Mouse (Mus musculus) cerebellum, adult 2 months (tissue): ENCODE data around the gene Cpne9. TPM values are rescaled to one million over a fixed set of nuclear protein-coding genes. Genes with fewer than 3 reads are reported as not detected.

ENCODE experiments used
- DNase-seq, 2 experiments: peaks; one replicate each; pipeline ENCODE4 v3.0.0; 2021
- H3K27ac ChIP-seq: fragments of 200-500 bp; 2 replicates; pipeline ENCODE4 v1.5.1; 2012; ENCODE audit warnings: low read length, control low read depth, inconsistent platforms; ENCODE audit not compliant: insufficient read depth
- H3K27me3 ChIP-seq: fragments of 200-500 bp; 2 replicates; pipeline ENCODE4 v1.6.1; 2012; ENCODE audit warnings: inconsistent platforms, mild to moderate bottlenecking, low read length, moderate library complexity; ENCODE audit not compliant: control insufficient read depth, insufficient read depth
- H3K4me1 ChIP-seq: fragments of 200-500 bp; 2 replicates; pipeline ENCODE4 v1.6.1; 2011; ENCODE audit warnings: low read length; ENCODE audit not compliant: control insufficient read depth, insufficient read depth
- H3K4me3 ChIP-seq: fragments of 200-500 bp; replicated peaks from 2 replicates; pipeline ENCODE3; 2011; ENCODE audit warnings: mild to moderate bottlenecking, low read depth, low read length, control low read depth; ENCODE audit not compliant: insufficient read depth
- CTCF ChIP-seq: fragments of 200-500 bp; IDR thresholded peaks from 2 replicates; pipeline ENCODE4 v1.5.1; 2011; ENCODE audit warnings: low read depth, mild to moderate bottlenecking, control low read depth, low read length, moderate library complexity, borderline replicate concordance; ENCODE audit not compliant: insufficient read depth
- POLR2A ChIP-seq: fragments of 200-500 bp; IDR thresholded peaks from 2 replicates; pipeline ENCODE4 v1.6.1; 2011; ENCODE audit warnings: low read length, control low read depth, borderline replicate concordance; ENCODE audit not compliant: insufficient read depth
- WGBS: fragments of 180-500 bp; shearing (Covaris S2); methylation state at CpG from one replicate; pipeline ENCODE4 v1.1.7; 2018; 5-methylcytosine and 5-hydroxymethylcytosine counted together
- polyA plus RNA-seq: library from polyadenylated mRNA; depleted of rRNA; stranded (reverse); fragments of >200 nt; gene quantifications from 2 replicates; pipeline ENCODE4 v1.2.3, GENCODE M21; 2012

The Cpne9 gene
- polyA plus RNA-seq, 1 experiment: 114 TPM

GRCm38 (mm10) chr6:113333137-113333950 is 51.2 kb downstream of the Cpne9 start:
- Histone ChIP-seq H3K27ac (no peak overlapping the region; the same call in 1 of the 2 replicates), H3K27me3 (no peaks in the 10 kb centered on the region), H3K4me3 (no peak overlapping the region), H3K4me1 (no peaks in the 10 kb centered on the region)
- TF ChIP-seq CTCF: no peak
- TF ChIP-seq POLR2A: no peak
- DNase-seq: peak in 1 of 2 experiments; percentile 42
- 34% methylated on average over 14 of the region's 14 CpGs for WGBS

DNA sequence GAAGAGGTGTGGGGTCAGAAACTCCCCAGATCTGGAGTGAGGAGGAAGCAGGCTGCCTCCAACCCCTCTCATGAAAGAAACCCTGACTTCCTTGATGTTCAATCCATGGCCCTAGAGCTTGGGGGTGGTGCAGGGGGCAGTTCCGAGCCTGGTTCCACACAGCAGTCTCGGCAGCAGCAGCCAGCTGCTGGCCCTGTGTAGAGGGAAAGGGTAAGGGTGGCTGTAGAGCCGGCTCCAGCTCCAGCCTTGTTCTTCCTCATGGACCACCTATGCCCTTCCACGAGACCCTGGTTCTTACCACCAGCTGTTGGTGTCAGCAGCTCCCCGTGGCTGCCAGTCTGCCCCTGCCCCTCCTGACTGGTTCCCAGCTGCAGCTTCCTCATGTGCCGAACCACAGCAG is 52.1 kb downstream of the Cpne9 start:
- Histone ChIP-seq H3K4me3 (no peak overlapping the region), H3K27ac (no peak overlapping the region), H3K4me1 (no peaks in the 10 kb centered on the region), H3K27me3 (no peaks in the 10 kb centered on the region)
- no peak for DNase-seq
- WGBS: 66% methylated on average over 6 of the region's 6 CpGs
- TF ChIP-seq POLR2A (no peak), CTCF (no peak)

GRCm38 (mm10) chr6:113336852-113337620 is 54.9 kb downstream of the Cpne9 start:
- no peak overlapping the region for H3K27ac ChIP-seq
- TF ChIP-seq POLR2A (no peak), CTCF (no peak)
- 17% methylated on average over 8 of the region's 8 CpGs for WGBS
- no peak overlapping the region for H3K4me3 ChIP-seq
- H3K27me3 ChIP-seq: no peaks in the 10 kb centered on the region
- H3K4me1 ChIP-seq: no peaks in the 10 kb centered on the region
- no peak for DNase-seq

- Histone ChIP-seq H3K4me3 (no peak overlapping the region), H3K27me3 (no peaks in the 10 kb centered on the region), H3K4me1 (peaks cover 10% of the 10 kb centered on the region), H3K27ac (no peak overlapping the region)
- no peak for TF ChIP-seq CTCF
- no peak for TF ChIP-seq POLR2A
- no peak for DNase-seq
- WGBS: 83% methylated on average over 6 of the region's 6 CpGs
These were observed 59.5 kb downstream of the Cpne9 start for GRCm38 (mm10) chr6:113341574-113341973.

DNA sequence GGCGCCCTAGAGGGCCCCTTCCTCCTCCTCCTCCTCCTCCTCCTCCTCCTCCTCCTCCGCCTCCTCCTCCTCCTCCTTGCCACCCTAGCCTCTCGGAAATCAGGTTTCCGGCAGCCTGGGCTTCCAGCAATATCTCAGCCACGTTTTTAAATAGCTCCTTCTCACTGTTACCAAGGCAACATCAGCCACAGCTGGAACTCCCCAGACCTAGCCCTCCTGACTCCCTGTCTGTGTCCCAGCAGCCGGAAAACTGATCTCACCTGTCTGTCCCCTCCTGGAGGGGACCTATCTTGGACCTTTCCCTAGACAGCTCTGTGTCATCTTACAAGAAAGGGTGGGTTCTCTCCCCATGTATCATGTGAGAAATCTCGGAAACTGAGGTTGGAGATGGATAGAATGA is 60.2 kb downstream of the Cpne9 start:
- H3K27ac ChIP-seq: no peak overlapping the region
- WGBS: 44% methylated on average over 6 of the region's 7 CpGs
- H3K4me3 ChIP-seq: no peak overlapping the region
- TF ChIP-seq CTCF (no peak), POLR2A (no peak)
- H3K4me1 ChIP-seq: peaks cover 10% of the 10 kb centered on the region
- no peaks in the 10 kb centered on the region for H3K27me3 ChIP-seq
- no peak for DNase-seq

DNA sequence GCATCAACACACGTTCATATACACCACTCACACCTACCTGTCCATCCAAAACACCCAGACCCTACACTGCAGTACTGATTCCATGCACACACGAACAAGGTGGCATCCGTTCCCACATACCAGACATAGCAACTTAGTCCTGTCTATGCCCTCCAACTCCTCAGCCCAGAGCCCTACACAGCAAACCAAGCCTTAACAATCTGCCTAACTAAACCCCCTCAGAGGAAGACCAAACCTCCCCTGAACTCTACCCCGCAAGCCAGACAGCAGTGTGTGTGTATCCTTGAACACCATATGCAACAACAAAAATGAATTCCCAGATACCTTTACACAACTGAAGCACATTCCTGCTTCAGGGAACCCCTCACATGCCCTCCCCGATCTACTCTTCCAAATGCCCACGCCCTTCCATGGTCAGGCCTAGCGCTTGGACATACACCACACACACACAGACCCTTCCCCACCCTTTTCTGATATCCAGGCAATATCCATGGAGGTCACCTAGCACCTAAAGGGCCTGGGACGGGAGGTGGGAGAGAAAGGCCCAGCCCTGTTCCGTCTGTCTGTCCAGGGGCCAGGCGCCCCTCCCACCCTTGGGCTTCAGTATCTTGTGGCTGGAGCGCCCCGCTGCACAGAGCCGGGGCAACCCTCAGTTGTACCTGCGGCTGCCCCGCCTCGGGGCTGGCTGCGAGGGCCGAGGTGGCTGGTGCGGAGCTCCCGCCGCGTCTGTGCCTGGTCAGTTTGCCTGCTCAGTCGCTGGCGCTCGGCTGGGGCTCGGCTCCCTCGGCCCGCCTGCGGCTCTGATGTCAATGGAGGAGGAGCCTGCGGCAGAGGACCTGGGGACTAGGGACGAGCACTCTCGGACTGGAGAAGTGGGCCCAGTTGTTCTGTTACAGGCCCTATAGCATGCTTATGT is 61.3 kb downstream of the Cpne9 start, which contains the start of gene Camk1:
TSS of gene Camk1 (minus strand) at position 808 of the 916 bp plus-strand sequence.
- Histone ChIP-seq H3K27me3 (no peaks in the 10 kb centered on the region), H3K27ac (peak within 1 kb of the TSS; percentile 55), H3K4me3 (peak within 1 kb of the TSS; percentile 87), H3K4me1 (peaks cover 10% of the 10 kb centered on the region)
- TF ChIP-seq POLR2A (peak; percentile 67; the same call in 1 of the 2 replicates), CTCF (no peak)
- 13% methylated on average over 32 of the region's 32 CpGs for WGBS
- peak; percentile 87 for DNase-seq

DNA sequence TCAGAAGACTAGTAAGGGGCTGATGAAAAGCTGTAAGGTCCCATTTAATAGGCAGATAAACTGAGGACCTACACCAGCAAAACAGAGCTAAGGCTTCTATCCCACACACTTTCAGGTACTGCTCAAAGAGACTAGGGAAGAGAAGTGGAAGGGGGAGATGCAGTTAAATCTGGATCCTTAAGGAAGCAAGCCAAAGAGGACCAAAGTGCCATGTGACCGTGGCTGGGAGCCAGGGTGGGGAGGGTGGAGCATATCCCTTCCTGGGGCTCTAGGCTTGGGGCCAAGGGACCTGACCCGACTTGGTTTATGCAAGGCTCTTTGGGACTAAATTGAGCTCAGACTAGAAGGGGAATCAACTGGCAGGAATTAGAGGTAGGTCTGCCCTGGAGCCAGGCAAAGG is 62.2 kb downstream of the Cpne9 start:
- Histone ChIP-seq H3K4me1 (peaks cover 10% of the 10 kb centered on the region), H3K4me3 (peak overlapping the region; percentile 87), H3K27ac (peak overlapping the region; percentile 27; the same call in 1 of the 2 replicates), H3K27me3 (no peaks in the 10 kb centered on the region)
- DNase-seq: peak; percentile 53 to 60
- 2% methylated on average over 2 of the region's 2 CpGs for WGBS
- TF ChIP-seq CTCF: no peak
- no peak for TF ChIP-seq POLR2A
